8 mouse cellular contexts compared by ENCODE assay signal in the genomic region with DNA sequence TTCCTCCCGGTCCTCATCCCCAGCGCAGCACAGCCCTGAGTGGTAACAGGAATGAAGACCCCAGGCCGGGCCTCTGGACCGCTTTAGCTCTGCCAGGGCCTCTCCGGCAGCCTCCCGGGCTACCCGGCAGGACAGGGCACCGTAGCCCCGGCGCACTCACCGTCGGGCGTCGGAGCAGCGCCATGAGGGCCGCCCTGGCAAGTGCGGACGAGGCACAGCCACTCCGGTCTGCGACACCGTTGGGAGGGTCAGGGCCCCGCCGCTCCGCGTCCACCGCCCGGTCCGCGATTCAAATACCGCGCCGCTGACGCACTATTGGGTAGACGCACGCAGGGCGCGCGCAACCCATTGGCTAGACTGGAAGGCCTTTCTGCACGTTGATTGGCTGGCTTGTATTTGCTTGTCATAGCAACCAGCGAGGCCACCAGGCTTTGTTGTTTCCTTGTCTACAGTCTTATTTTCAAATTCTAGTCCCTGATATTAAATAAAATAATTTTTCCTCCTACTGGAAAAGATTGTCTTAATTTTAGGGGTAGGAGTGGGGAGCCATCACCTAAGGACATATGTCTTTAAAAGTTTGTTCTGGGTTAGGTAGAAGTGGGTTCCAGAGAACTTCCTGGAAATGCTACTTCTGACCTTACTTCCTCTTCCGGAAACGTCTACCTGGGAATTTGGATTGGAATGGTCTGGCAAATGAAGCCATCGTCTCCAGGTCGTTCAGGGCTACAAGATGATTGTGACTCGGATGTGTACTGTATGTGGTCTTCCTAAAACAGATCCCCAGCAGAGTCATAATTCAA. TPM values are rescaled to one million over a fixed set of nuclear protein-coding genes. Genes with fewer than 3 reads are reported as not detected.
DNase-seq lines count a peak whose midpoint lies in the region; ATAC-seq lines count a peak whose summit lies in the region.

A gene (minus strand): TSS at position 291 of the 800 bp plus-strand sequence.

- peak; percentile 100 for ATAC-seq in activated CD4-positive, CD25-positive, alpha-beta regulatory T cell, adult 4 months
- peak; percentile 100 for ATAC-seq in megakaryocyte progenitor cell, adult 5-6 weeks (replicated peaks; ENCODE audit: poor library complexity)

- peak; percentile 99 for DNase-seq in embryo, embryonic 10 days (ENCODE audit: low spot score)
- DNase-seq in gastrocnemius, postnatal 10 days = peak; percentile 84
- peak; percentile 96 for DNase-seq in induced T-regulatory cell, adult 2 months (ENCODE audit: low read depth)
- peak; percentile 63 to 83 for DNase-seq in left cerebral cortex, adult 9 months (ENCODE audit: low spot score in 2 of 2)
- peak; percentile 80 for DNase-seq in right cerebral cortex, postnatal 25 days
- DNase-seq in urinary bladder, postnatal 4 days (ENCODE audit: low spot score in 2 of 2) = peak; percentile 77 to 84

RNA-seq across cellular contexts. Expression of the gene that starts here (rescaled TPM):
- polyA plus RNA-seq in activated CD4-positive, CD25-positive, alpha-beta regulatory T cell, adult 4 months (2017; shearing (Covaris generic)) = 10 to 100 TPM; 58.6 to 77.7 TPM
- total RNA-seq in gastrocnemius, postnatal 10 days (2021) = 10 to 100 TPM; 11.7 to 12.5 TPM
- 117 and 125 TPM in 2 replicates for total RNA-seq in megakaryocyte progenitor cell, adult 5-6 weeks (2015)
- 73.8 and 86.8 TPM in 2 replicates for total RNA-seq in megakaryocyte progenitor cell, adult 5-6 weeks (2017)

Comparison
In these comparisons a context has a peak if more than half of its experiments do, and no peak if none do; other contexts are left out.
1. Peak in every context shown above with its lines: DNase-seq and ATAC-seq.
2. RNA of the gene that starts here (total RNA-seq): 73.8 to 125 TPM in megakaryocyte progenitor cell, adult 5-6 weeks; 11.7 to 12.5 TPM in gastrocnemius, postnatal 10 days; every median in the first group is over 4 times any median in the second.